Mouse (Mus musculus) stomach, postnatal 0 days (tissue): Measurements from ENCODE around the gene Upk1a. TPM values are rescaled to one million over a fixed set of nuclear protein-coding genes. Genes with fewer than 3 reads are reported as not detected.

ENCODE experiments used
- ATAC-seq: fragments of 200-750 bp; cut with Nextera tagmentation; 2 replicates; pipeline ENCODE4 v1.8.0; 2017; ENCODE audit not compliant: low FRiP score, low TSS enrichment
- DNase-seq: peaks from one replicate; pipeline ENCODE4 v3.0.0-alpha.2; 2016; ENCODE audit warnings: low spot score
- H3K27ac ChIP-seq: fragments of 300-500 bp; sonication (generic); replicated peaks from 2 replicates; pipeline ENCODE4 v1.5.1; 2014; ENCODE audit warnings: mild to moderate bottlenecking, control low read depth
- H3K27me3 ChIP-seq: fragments of 300-500 bp; sonication (generic); 2 replicates; pipeline ENCODE4 v1.6.1; 2014; ENCODE audit warnings: low read length; ENCODE audit not compliant: control insufficient read depth, insufficient read depth
- H3K36me3 ChIP-seq: fragments of 300-500 bp; sonication (generic); 2 replicates; pipeline ENCODE4 v1.6.1; 2014; ENCODE audit warnings: low read length, mixed read lengths; ENCODE audit not compliant: control insufficient read depth, insufficient read depth
- H3K4me1 ChIP-seq: fragments of 300-500 bp; sonication (generic); replicated peaks from 2 replicates; pipeline ENCODE4 v1.6.1; 2014; ENCODE audit warnings: antibody characterized with exemption; ENCODE audit not compliant: control insufficient read depth, insufficient read depth
- H3K4me2 ChIP-seq: fragments of 300-500 bp; sonication (generic); replicated peaks from 2 replicates; pipeline ENCODE4 v1.6.1; 2014; ENCODE audit warnings: low read depth, mild to moderate bottlenecking, control low read depth, moderate library complexity
- H3K4me3 ChIP-seq: fragments of 300-500 bp; sonication (generic); 2 replicates; pipeline ENCODE4 v1.5.1; 2014; ENCODE audit warnings: low read depth, low read length, control low read depth
- H3K9ac ChIP-seq: fragments of 300-500 bp; sonication (generic); 2 replicates; pipeline ENCODE4 v1.6.1; 2014; ENCODE audit warnings: mild to moderate bottlenecking, low read length, control low read depth, mixed read lengths
- H3K9me3 ChIP-seq: fragments of 300-500 bp; sonication (generic); 2 replicates; pipeline ENCODE4 v1.6.1; 2016; ENCODE audit warnings: low read length; ENCODE audit not compliant: control insufficient read depth
- CTCF ChIP-seq: IDR thresholded peaks from 2 replicates; pipeline ENCODE4 v1.5.1; 2016; ENCODE audit warnings: antibody characterized with exemption, low read depth, mild to moderate bottlenecking, moderate library complexity
- EP300 ChIP-seq: optimal IDR thresholded peaks from 2 replicates; pipeline ENCODE3; 2016; ENCODE audit warnings: antibody characterized with exemption
- WGBS: fragments of 180-500 bp; shearing (Covaris S2); extraction: QIAGEN DNeasy Blood & Tissue Kit; methylation state at CpG from one replicate; pipeline ENCODE4 v1.1.7; 2014; 5-methylcytosine and 5-hydroxymethylcytosine counted together
- polyA plus RNA-seq: library from polyadenylated mRNA; unstranded; fragments of >200 nt; fragmentation: Nextera tagmentation; extraction: Ambion mirVana; gene quantifications from 2 replicates; pipeline ENCODE4 v1.2.1, GENCODE M21; 2015

The Upk1a gene
- polyA plus RNA-seq, 1 experiment from 2014 or later = 0.92 TPM

DNA sequence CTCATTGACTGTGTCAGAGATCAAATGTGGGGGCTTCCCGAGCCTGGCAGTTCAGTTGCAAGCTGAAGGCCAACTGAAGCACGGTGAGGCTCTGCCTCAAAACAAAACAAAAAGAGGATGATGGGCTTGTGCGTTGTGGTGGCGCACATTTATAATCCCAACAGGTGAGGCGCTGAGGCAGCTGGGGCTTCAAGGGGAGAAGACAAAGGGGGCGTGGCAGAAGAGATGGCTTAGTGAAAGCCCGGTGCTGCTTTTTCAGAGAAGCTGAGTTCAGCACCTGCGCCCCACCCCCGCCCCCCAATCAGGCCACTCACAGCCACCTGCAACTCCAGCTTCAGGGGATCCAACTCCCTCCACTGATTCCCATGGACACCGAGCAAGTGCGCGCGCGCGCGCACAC, 4.2 kb downstream of the Upk1a start:
- TF ChIP-seq EP300 = no peak
- TF ChIP-seq CTCF = no peak
- Histone ChIP-seq H3K9me3 (no peaks in the 10 kb centered on the region), H3K27me3 (no peaks in the 10 kb centered on the region), H3K4me1 (no peaks in the 10 kb centered on the region), H3K9ac (no peak overlapping the region), H3K4me2 (no peak overlapping the region), H3K27ac (no peak overlapping the region), H3K36me3 (no peaks in the 10 kb centered on the region), H3K4me3 (no peak overlapping the region)
- DNase-seq (no peak), ATAC-seq (no peak)
- WGBS = 46% methylated on average over 16 of the region's 16 CpGs

DNA sequence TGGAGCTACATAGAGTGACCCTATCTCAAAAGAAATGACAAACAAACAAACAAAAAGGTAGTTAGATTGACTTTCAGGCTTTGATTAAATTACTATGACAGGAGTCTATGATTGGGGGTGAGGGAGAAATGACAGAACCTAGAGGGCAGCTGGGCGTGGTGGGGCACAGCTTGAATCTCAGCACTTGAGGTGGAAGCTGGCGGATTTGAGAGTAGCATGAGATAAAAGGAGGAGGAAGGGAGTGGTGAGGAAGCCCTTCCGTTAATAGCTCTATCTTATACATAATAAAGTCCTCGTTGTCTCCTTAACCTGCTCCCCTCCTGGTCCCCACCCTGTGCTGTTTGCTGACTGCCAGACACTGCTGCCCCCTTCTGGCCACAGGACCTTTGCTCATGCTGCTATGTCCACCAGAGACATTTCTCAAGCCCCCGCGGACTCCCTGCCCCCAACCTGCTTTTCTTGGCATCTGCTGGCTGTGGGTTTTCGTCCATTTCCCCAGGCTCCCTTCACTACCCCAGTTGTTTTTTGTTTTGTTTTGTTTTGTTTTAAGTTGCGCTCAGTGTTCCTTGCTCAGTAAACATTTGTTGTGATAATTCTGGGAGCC, 4.8 kb downstream of the Upk1a start:
- no peaks in the 10 kb centered on the region for H3K27me3 ChIP-seq
- no peak overlapping the region for H3K4me2 ChIP-seq
- H3K9ac ChIP-seq = no peak overlapping the region
- TF ChIP-seq EP300 (no peak), CTCF (peak; percentile 81)
- no peak overlapping the region for H3K4me3 ChIP-seq
- no peak overlapping the region for H3K27ac ChIP-seq
- H3K36me3 ChIP-seq = no peaks in the 10 kb centered on the region
- DNase-seq = peak; percentile 77
- H3K4me1 ChIP-seq = no peaks in the 10 kb centered on the region
- H3K9me3 ChIP-seq = no peaks in the 10 kb centered on the region
- 28% methylated on average over 8 of the region's 8 CpGs for WGBS
- ATAC-seq = peak; percentile 28; the same call in 1 of the 2 replicates

DNA sequence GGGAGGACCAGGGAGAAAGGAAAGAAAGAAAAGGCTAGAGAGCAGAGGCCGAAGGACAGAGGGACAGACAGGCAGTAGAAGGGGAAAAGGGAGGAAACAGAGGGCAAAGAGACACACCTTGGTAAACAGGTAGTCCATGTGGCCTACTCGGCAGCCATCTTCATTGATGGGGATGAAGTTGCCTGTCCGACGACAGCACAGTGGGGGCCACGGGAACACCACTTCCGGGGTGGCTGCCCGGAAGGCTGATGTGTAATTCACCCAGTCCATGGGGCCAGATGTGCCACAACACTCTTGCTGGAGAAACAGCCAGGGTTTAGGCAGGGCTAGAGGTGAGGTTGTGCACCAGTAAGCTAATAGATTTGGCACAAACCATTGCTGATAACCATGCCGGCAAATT, 7.7 kb downstream of the Upk1a start:
- H3K36me3 ChIP-seq = no peaks in the 10 kb centered on the region
- H3K27me3 ChIP-seq = no peaks in the 10 kb centered on the region
- no peak overlapping the region for H3K9ac ChIP-seq
- H3K4me2 ChIP-seq = no peak overlapping the region
- no peaks in the 10 kb centered on the region for H3K9me3 ChIP-seq
- no peak overlapping the region for H3K27ac ChIP-seq
- WGBS = 75% methylated on average over 8 of the region's 8 CpGs
- TF ChIP-seq CTCF (no peak), EP300 (no peak)
- H3K4me3 ChIP-seq = no peak overlapping the region
- ATAC-seq = no peak
- DNase-seq = no peak
- no peaks in the 10 kb centered on the region for H3K4me1 ChIP-seq

DNA sequence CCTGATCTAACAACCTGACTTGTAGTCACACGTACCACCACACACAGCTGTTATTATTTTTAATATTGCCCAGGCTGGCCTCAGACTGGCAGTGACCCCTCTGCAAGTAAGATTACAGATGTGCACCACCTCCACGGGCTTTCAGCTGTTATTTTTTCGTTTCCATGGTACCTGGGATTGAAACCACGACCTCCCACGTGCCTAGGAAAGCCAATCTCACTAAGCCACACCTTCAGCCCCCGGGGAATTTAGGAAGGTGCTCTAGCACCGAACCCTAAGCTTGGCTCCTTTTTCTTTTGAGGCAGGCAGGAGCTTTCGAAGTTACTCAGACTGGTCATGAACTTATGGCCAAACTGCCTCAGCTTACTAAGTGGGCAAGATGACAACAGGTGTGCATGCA, 8.2 kb downstream of the Upk1a start:
- ATAC-seq (no peak), DNase-seq (no peak)
- Histone ChIP-seq H3K9ac (no peak overlapping the region), H3K36me3 (no peaks in the 10 kb centered on the region), H3K27ac (no peak overlapping the region), H3K4me2 (no peak overlapping the region), H3K4me1 (no peaks in the 10 kb centered on the region), H3K27me3 (no peaks in the 10 kb centered on the region), H3K9me3 (no peaks in the 10 kb centered on the region), H3K4me3 (no peak overlapping the region)
- TF ChIP-seq EP300 (no peak), CTCF (no peak)
- WGBS = 42% methylated on average over 8 of the region's 8 CpGs

DNA sequence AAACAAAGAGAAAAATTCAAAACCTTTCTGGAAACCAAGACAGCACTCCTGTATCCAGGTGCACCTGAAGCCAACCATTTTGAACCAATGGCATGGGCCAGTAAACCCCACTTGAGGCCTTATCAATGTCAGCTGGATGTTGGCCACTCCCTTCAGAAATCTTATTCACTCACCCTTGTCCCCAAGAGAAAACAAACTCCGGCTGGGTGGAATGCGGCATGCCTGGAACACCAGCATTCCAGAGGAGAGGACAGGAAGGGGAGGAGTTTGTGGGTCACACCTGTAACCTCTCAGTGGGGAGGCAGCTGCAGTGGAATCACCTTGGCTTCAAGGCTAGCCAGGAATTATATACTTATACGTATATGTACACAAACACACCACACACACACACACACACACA, 10.1 kb downstream of the Upk1a start:
- Histone ChIP-seq H3K27ac (peak overlapping the region; percentile 80), H3K9me3 (no peaks in the 10 kb centered on the region), H3K4me2 (no peak overlapping the region), H3K9ac (no peak overlapping the region), H3K27me3 (no peaks in the 10 kb centered on the region), H3K36me3 (no peaks in the 10 kb centered on the region), H3K4me1 (no peaks in the 10 kb centered on the region), H3K4me3 (no peak overlapping the region)
- peak; percentile 87 for ATAC-seq
- WGBS = 29% methylated on average over 3 of the region's 3 CpGs
- TF ChIP-seq EP300 = peak; percentile 66
- no peak for TF ChIP-seq CTCF
- DNase-seq = peak; percentile 94

DNA sequence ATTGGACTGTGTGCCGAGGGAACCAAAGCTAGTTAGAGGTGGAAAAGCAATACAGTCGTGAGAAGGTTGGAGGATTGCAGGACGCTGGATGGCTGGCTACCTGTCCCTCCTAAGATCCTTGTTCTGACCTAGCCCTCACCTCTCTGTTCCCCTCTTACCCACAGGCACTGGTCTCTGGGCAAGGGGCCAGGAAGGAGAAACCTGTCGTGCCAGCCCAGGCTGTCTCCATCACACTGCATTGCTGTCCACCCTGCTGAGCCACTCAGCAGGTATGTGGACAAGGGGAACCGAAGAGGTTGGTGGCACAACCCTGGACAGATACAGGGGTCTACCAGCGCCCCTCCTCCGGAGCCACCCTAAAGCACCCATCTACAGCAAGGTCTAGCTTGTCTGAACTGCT, 12.0 kb downstream of the Upk1a start:
- H3K9ac ChIP-seq = no peak overlapping the region
- H3K27me3 ChIP-seq = no peaks in the 10 kb centered on the region
- WGBS = 61% methylated on average over 7 of the region's 7 CpGs
- no peak overlapping the region for H3K4me2 ChIP-seq
- no peak overlapping the region for H3K4me3 ChIP-seq
- ATAC-seq = peak; percentile 39
- no peaks in the 10 kb centered on the region for H3K4me1 ChIP-seq
- TF ChIP-seq CTCF (no peak), EP300 (no peak)
- no peaks in the 10 kb centered on the region for H3K36me3 ChIP-seq
- no peaks in the 10 kb centered on the region for H3K9me3 ChIP-seq
- DNase-seq = peak; percentile 78
- peak overlapping the region; percentile 86 for H3K27ac ChIP-seq
